9 mouse cellular contexts compared by ENCODE assay signal in the genomic region with DNA sequence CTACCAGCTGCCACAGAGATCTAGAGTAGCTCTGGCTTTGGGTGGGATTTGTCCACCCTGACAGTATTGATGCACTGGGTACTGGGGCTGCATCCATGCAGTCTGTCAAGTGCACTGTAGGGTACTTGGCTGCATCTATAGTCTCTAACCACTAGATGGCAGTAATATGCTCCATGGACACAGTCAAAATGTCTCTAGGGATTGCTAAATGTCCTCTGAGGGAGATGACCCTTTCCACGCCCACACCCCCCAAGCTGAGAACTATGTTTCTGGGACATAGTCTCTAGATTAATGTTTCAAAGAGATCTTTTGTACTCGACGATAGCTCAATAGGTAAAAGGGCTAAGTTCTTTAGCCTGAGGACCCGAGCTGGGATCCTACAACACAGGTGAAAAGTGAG. TPM values are rescaled to one million over a fixed set of nuclear protein-coding genes. Genes with fewer than 3 reads are reported as not detected.
DNase-seq lines count a peak whose midpoint lies in the region; ATAC-seq and TF ChIP-seq lines count a peak whose summit lies in the region.
"Had no signal": no experiment of that assay in that cellular context is flagged by ENCODE, and none has a peak within 500 bp of the region (broad histone marks: within the 10 kb centered on the region; RNA-seq: fewer than 3 reads in every experiment).

No protein-coding gene starts in this region.

- no peaks in the 10 kb centered on the region for H3K27me3 ChIP-seq in MEL (ENCODE audit: control insufficient read depth in 1 of 2, insufficient read depth in 2 of 2, low read length in 2 of 2)

- peak; percentile 21 to 62 (median 56); a peak in 4 of 6 replicates for TF ChIP-seq CTCF in MEL (IDR thresholded peaks at IDR 0.05 in 2 of 3, conservative IDR thresholded peaks at IDR 0.05 in 1 of 3; ENCODE audit: control insufficient read depth in 1 of 3, insufficient read depth in 1 of 3, low read depth in 2 of 3, low read length in 3 of 3, poor library complexity in 1 of 3, severe bottlenecking in 1 of 3)

- TF ChIP-seq POLR2A in MEL (IDR thresholded peaks at IDR 0.05; ENCODE audit: control insufficient read depth in 1 of 2, insufficient read depth in 1 of 2, low read depth in 1 of 2, low read length in 2 of 2, poor library complexity in 1 of 2): no peak

- DNase-seq in kidney, adult 18-20 months: peak; percentile 15
- no peak for DNase-seq in kidney, postnatal 25 days
- peak; percentile 38 for DNase-seq in MEL (ENCODE audit: low read depth, low spot score)
- peak; percentile 70 for DNase-seq in embryo, embryonic 11 days
- peak; percentile 50 for DNase-seq in lung, postnatal 10 days
- DNase-seq in spleen, postnatal 10 days (ENCODE audit: low spot score in 2 of 2): no peak
- DNase-seq in urinary bladder, postnatal 10 days (ENCODE audit: low spot score): no peak

- no peaks in the 10 kb centered on the region for H3K79me2 ChIP-seq in MEL (ENCODE audit: control insufficient read depth, insufficient read depth, low read length, poor library complexity)

- TF ChIP-seq EP300 in MEL (IDR thresholded peaks at IDR 0.05; ENCODE audit: low read depth in 1 of 2, low read length in 2 of 2): no peak

- H3K9me3 ChIP-seq in MEL (replicated peaks; ENCODE audit: insufficient read depth, low read length): no peaks in the 10 kb centered on the region

- no peak overlapping the region for H3K9ac ChIP-seq in MEL (ENCODE audit: control insufficient read depth, low read depth, low read length, poor library complexity, severe bottlenecking)

- H3K4me1 ChIP-seq in MEL (ENCODE audit: control insufficient read depth in 1 of 2, insufficient read depth in 2 of 2, low read length in 2 of 2): no peaks in the 10 kb centered on the region

- no peak overlapping the region for H3K4me3 ChIP-seq in MEL (ENCODE audit: control insufficient read depth in 1 of 2, insufficient read depth in 1 of 2, low read depth in 2 of 2, low read length in 2 of 2)
- H3K4me3 ChIP-seq: myocyte had no signal

- no peak; the same call in 1 of the 2 replicates for ATAC-seq in frontal cortex, adult (ENCODE audit: low TSS enrichment)

- no peak overlapping the region for H3K27ac ChIP-seq in MEL (ENCODE audit: control insufficient read depth, low read depth, low read length)

- TF ChIP-seq RAD21 in MEL (IDR thresholded peaks at IDR 0.05; ENCODE audit: low read depth, low read length): peak; percentile 36

- H3K36me3 ChIP-seq in MEL (ENCODE audit: control insufficient read depth in 1 of 2, insufficient read depth in 2 of 2, low read length in 2 of 2): no peaks in the 10 kb centered on the region

TF ChIP-seq in MEL, 35 proteins besides CTCF, POLR2A, EP300 and RAD21:
- TF ChIP-seq ZC3H11A (IDR thresholded peaks at IDR 0.05; ENCODE audit: low read depth, low read length) (peak; percentile 19; the same call in 1 of the 2 replicates), CHD2 (IDR thresholded peaks at IDR 0.05; ENCODE audit: low read length) (no peak), CHD1 (IDR thresholded peaks at IDR 0.05; ENCODE audit: low read depth, low read length) (no peak), SMC3 (IDR thresholded peaks at IDR 0.05; ENCODE audit: low read depth, low read length) (peak; percentile 51)

RNA-seq across cellular contexts. Expression of gene Adamts2, which starts 42.8 kb away (rescaled TPM):
- not detected in 2 replicates for total RNA-seq in MEL (2012; rRNA removed)
- not detected for polyA plus RNA-seq in MEL (2012; ENCODE audit: insufficient read depth in 1 of 2, insufficient read length in 2 of 2, low read depth in 1 of 2, low replicate concordance in 2 of 2, missing spikeins in 1 of 2)

Comparison
In these comparisons a context has a peak if more than half of its experiments do, and no peak if none do; other contexts are left out.
1. DNase-seq: peak in kidney, adult 18-20 months (single experiment), MEL (single experiment), embryo, embryonic 11 days (single experiment) and lung, postnatal 10 days (single experiment); none in kidney, postnatal 25 days (0 of 2), spleen, postnatal 10 days (0 of 2) and urinary bladder, postnatal 10 days (single experiment).